Mouse (Mus musculus) c-Kit-positive CD71-positive TER-119-negative erythroid progenitor cells, embryonic 14.5 days (primary cell): ENCODE measurements at regions not wholly inside any gene's neighbourhood (a gene's known extent, or its start where the extent isn't known, plus 50 kb on each side); places are given as distances from the start of the nearest gene placed in this dataset.
A peak's percentile ranks its signal among the peaks of the same experiment; 100 is the strongest.

ENCODE experiments used
- DNase-seq: peaks from one replicate; pipeline ENCODE4 v3.0.0-alpha.2; 2013; ENCODE audit warnings: low read depth

- DNase-seq, result no peak
Observed at GRCm38 (mm10) chr7:121214181-121214580, 132.7 kb downstream of the Otoa start.

GRCm38 (mm10) chr7:121215032-121215431 is 133.6 kb downstream of the Otoa start:
- no peak for DNase-seq

GRCm38 (mm10) chr7:121215735-121216134 is 134.3 kb downstream of the Otoa start:
- no peak for DNase-seq

- DNase-seq, result no peak
Observed at GRCm38 (mm10) chr7:121218031-121218430, 136.6 kb downstream of the Otoa start.

- no peak for DNase-seq
Observed at GRCm38 (mm10) chr7:121221158-121221557, 139.7 kb downstream of the Otoa start.

- no peak for DNase-seq
Observed at GRCm38 (mm10) chr7:121231881-121232280, 150.4 kb downstream of the Otoa start.

- no peak for DNase-seq
Observed at GRCm38 (mm10) chr7:121234831-121235230, 153.4 kb downstream of the Otoa start.

GRCm38 (mm10) chr7:121239731-121240130 is 151.9 kb upstream of the Hs3st2 start:
- no peak for DNase-seq

- DNase-seq, result no peak
Observed at GRCm38 (mm10) chr7:121247845-121248244, 143.8 kb upstream of the Hs3st2 start.

GRCm38 (mm10) chr7:121257466-121257865 is 134.2 kb upstream of the Hs3st2 start:
- DNase-seq, result no peak

- DNase-seq, result peak; percentile 34
Observed at GRCm38 (mm10) chr7:121258826-121259496, 132.7 kb upstream of the Hs3st2 start.

- no peak for DNase-seq
Observed at GRCm38 (mm10) chr7:121259497-121260009, 132.1 kb upstream of the Hs3st2 start.

GRCm38 (mm10) chr7:121269358-121269757 is 122.3 kb upstream of the Hs3st2 start:
- no peak for DNase-seq

GRCm38 (mm10) chr7:121280597-121280996 is 111.1 kb upstream of the Hs3st2 start:
- no peak for DNase-seq

- no peak for DNase-seq
Observed at GRCm38 (mm10) chr7:121282154-121282553, 109.5 kb upstream of the Hs3st2 start.

GRCm38 (mm10) chr7:121289737-121290136 is 101.9 kb upstream of the Hs3st2 start:
- DNase-seq, result no peak

- DNase-seq, result no peak
Observed at GRCm38 (mm10) chr7:121296151-121296695, 95.4 kb upstream of the Hs3st2 start.

- DNase-seq, result no peak
Observed at GRCm38 (mm10) chr7:121312961-121313587, 78.6 kb upstream of the Hs3st2 start.

- DNase-seq, result no peak
Observed at GRCm38 (mm10) chr7:121314521-121314920, 77.1 kb upstream of the Hs3st2 start.

GRCm38 (mm10) chr7:121329274-121329673 is 62.4 kb upstream of the Hs3st2 start:
- no peak for DNase-seq

GRCm38 (mm10) chr7:121332532-121332931 is 59.1 kb upstream of the Hs3st2 start:
- DNase-seq, result no peak

GRCm38 (mm10) chr7:121335390-121336109 is 56.1 kb upstream of the Hs3st2 start:
- no peak for DNase-seq

- no peak for DNase-seq
Observed at GRCm38 (mm10) chr7:121339942-121340341, 51.7 kb upstream of the Hs3st2 start.
